Comparison of ENCODE assay signal across 8 mouse cellular contexts in the genomic region with DNA sequence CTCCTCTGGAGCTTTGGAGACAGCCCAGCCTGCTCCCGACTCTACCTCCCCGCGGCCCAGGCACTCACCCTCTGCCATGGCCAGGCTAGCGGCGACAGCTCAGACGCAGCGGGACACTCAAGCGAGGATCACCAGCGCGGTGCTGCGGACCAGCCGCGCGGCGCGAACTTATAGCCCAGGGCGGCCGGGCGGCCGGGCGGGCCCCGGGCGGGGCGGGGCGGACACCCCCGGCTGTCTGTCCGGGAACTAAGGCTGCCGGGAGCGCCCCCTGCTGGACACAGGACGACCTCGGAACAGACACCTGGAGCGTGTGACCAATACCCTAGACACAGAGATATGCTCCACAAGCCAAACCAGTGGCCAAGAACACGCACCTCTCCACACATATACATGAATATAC. TPM values are rescaled to one million over a fixed set of nuclear protein-coding genes. Genes with fewer than 3 reads are reported as not detected.
DNase-seq lines count a peak whose midpoint lies in the region; ATAC-seq lines count a peak whose summit lies in the region.

A gene (minus strand): TSS at position 214 of the 400 bp plus-strand sequence.

- no peaks in the 10 kb centered on the region for H3K36me3 ChIP-seq in hindbrain, embryonic 13.5 days

- peaks cover 17% of the 10 kb centered on the region for H3K4me1 ChIP-seq in hindbrain, embryonic 13.5 days (replicated peaks)

- H3K27ac ChIP-seq in hindbrain, embryonic 13.5 days: no peak within 1 kb of the TSS

- no peak for ATAC-seq in hindbrain, embryonic 13.5 days (ENCODE audit: low FRiP score)

- H3K4me2 ChIP-seq in hindbrain, embryonic 13.5 days: peak within 1 kb of the TSS; percentile 56

- DNase-seq in Muller cell, postnatal 12 days (ENCODE audit: inconsistent ontology term): peak; percentile 86
- DNase-seq in cerebellum, postnatal 10 days: peak; percentile 83
- peak; percentile 59 to 66 for DNase-seq in frontal cortex, postnatal 25 days (ENCODE audit: low spot score in 2 of 2)
- DNase-seq in layer of hippocampus, postnatal 25 days (ENCODE audit: extremely low spot score in 1 of 2, low spot score in 1 of 2): peak; percentile 61 to 86
- DNase-seq in lung, postnatal 36 days: peak; percentile 98
- peak; percentile 82 for DNase-seq in retina, embryonic 14.5 days (ENCODE audit: low spot score)
- DNase-seq in thymus, postnatal 4 days: peak; percentile 93

- H3K27me3 ChIP-seq in hindbrain, embryonic 13.5 days: peaks cover 26% of the 10 kb centered on the region

- WGBS in hindbrain, embryonic 13.5 days: 2% methylated on average over 33 of the region's 33 CpGs

- H3K4me3 ChIP-seq in hindbrain, embryonic 13.5 days: peak within 1 kb of the TSS; percentile 29

- H3K9ac ChIP-seq in hindbrain, embryonic 13.5 days: peak within 1 kb of the TSS; percentile 63; the same call in 1 of the 2 replicates

- H3K9me3 ChIP-seq in hindbrain, embryonic 13.5 days: no peaks in the 10 kb centered on the region

RNA-seq across cellular contexts. Expression of the gene that starts here (rescaled TPM):
- polyA plus RNA-seq in hindbrain, embryonic 13.5 days (2015; fragmentation: Nextera tagmentation; extraction: Ambion mirVana): 10.1 TPM in 2 replicates
- total RNA-seq in layer of hippocampus, postnatal 25 days (2021): 10 to 100 TPM in 1 of 2 experiments, 1 to 10 TPM in 1; 6.3 to 11.2 TPM
